Mouse (Mus musculus) hindbrain, embryonic 16.5 days (tissue): Measurements from ENCODE around the gene Arid5b. TPM values are rescaled to one million over a fixed set of nuclear protein-coding genes. Genes with fewer than 3 reads are reported as not detected.

Source experiments
- ATAC-seq: fragments of 200-750 bp; cut with Nextera tagmentation; 2 replicates; pipeline ENCODE4 v1.8.0; 2017; ENCODE audit warnings: moderate TSS enrichment, moderate library complexity
- H3K27ac ChIP-seq: fragments of 300-500 bp; sonication (generic); 2 replicates; pipeline ENCODE4 v1.5.1; 2014; ENCODE audit warnings: low read depth, mild to moderate bottlenecking, control low read depth, low read length, moderate library complexity
- H3K27me3 ChIP-seq: fragments of 300-500 bp; sonication (generic); replicated peaks from 2 replicates; pipeline ENCODE4 v1.6.1; 2014; ENCODE audit warnings: low read length; ENCODE audit not compliant: control insufficient read depth, insufficient read depth
- H3K36me3 ChIP-seq: fragments of 300-500 bp; sonication (generic); 2 replicates; pipeline ENCODE4 v1.6.1; 2014; ENCODE audit warnings: mild to moderate bottlenecking, low read length, moderate library complexity, mixed read lengths; ENCODE audit not compliant: control insufficient read depth, insufficient read depth
- H3K4me1 ChIP-seq: fragments of 300-500 bp; sonication (generic); 2 replicates; pipeline ENCODE4 v1.6.1; 2014; ENCODE audit warnings: low read depth, low read length; ENCODE audit not compliant: control insufficient read depth, insufficient read depth
- H3K4me2 ChIP-seq: fragments of 300-500 bp; sonication (generic); 2 replicates; pipeline ENCODE4 v1.6.1; 2014; ENCODE audit warnings: mild to moderate bottlenecking, low read length, control low read depth, moderate library complexity
- H3K4me3 ChIP-seq: fragments of 300-500 bp; sonication (generic); 2 replicates; pipeline ENCODE4 v1.5.1; 2014; ENCODE audit warnings: mild to moderate bottlenecking, low read length, control low read depth, moderate library complexity
- H3K9ac ChIP-seq: fragments of 300-500 bp; sonication (generic); 2 replicates; pipeline ENCODE4 v1.6.1; 2014; ENCODE audit warnings: low read depth, mild to moderate bottlenecking, control low read depth, low read length, moderate library complexity
- H3K9me3 ChIP-seq: fragments of 300-500 bp; sonication (generic); 2 replicates; pipeline ENCODE4 v1.6.1; 2014; ENCODE audit warnings: mild to moderate bottlenecking, low read length, moderate library complexity; ENCODE audit not compliant: control insufficient read depth
- WGBS: fragments of 180-500 bp; shearing (Covaris S2); extraction: QIAGEN DNeasy Blood & Tissue Kit; methylation state at CpG from one replicate; pipeline ENCODE4 v1.1.7; 2014; 5-methylcytosine and 5-hydroxymethylcytosine counted together
- polyA plus RNA-seq: library from polyadenylated mRNA; unstranded; fragments of >200 nt; fragmentation: Nextera tagmentation; extraction: Ambion mirVana; gene quantifications from 2 replicates; pipeline ENCODE4 v1.2.1, GENCODE M21; 2015

The Arid5b gene
- polyA plus RNA-seq, 1 experiment from 2014 or later, result 16.6 TPM

- 91% methylated on average over 5 of the region's 5 CpGs for WGBS
- Histone ChIP-seq H3K27me3 (no peaks in the 10 kb centered on the region), H3K9ac (no peak overlapping the region), H3K4me3 (no peak overlapping the region), H3K4me1 (no peaks in the 10 kb centered on the region), H3K27ac (no peak overlapping the region), H3K36me3 (no peaks in the 10 kb centered on the region), H3K9me3 (no peaks in the 10 kb centered on the region), H3K4me2 (no peak overlapping the region)
- ATAC-seq, result no peak
Measured at GRCm38 (mm10) chr10:68179741-68180140, 98.8 kb downstream of the Arid5b start.

DNA sequence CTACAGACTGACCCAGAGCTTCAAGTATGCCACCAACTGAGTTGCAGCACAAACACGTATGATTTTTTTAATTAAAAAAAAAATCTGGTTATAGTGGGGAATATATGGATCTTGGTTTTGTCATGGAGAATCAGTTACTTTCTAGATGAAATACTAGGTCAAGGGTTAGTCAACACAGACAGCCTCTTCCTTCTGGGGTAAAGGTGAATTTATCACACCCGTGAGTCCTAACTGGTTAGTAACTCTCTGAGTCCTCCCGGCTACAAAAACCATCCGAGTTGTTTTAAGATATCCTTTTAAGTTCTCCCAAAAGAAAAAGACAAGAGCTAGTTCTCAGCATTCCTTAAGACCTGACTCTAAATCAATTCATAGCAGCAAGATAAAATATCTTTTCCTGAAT, 99.2 kb downstream of the Arid5b start:
- Histone ChIP-seq H3K36me3 (no peaks in the 10 kb centered on the region), H3K27ac (no peak overlapping the region), H3K27me3 (no peaks in the 10 kb centered on the region), H3K4me1 (no peaks in the 10 kb centered on the region), H3K4me3 (no peak overlapping the region), H3K9ac (no peak overlapping the region), H3K4me2 (no peak overlapping the region), H3K9me3 (no peaks in the 10 kb centered on the region)
- WGBS, result 84% methylated on average over 4 of the region's 4 CpGs
- ATAC-seq, result no peak

DNA sequence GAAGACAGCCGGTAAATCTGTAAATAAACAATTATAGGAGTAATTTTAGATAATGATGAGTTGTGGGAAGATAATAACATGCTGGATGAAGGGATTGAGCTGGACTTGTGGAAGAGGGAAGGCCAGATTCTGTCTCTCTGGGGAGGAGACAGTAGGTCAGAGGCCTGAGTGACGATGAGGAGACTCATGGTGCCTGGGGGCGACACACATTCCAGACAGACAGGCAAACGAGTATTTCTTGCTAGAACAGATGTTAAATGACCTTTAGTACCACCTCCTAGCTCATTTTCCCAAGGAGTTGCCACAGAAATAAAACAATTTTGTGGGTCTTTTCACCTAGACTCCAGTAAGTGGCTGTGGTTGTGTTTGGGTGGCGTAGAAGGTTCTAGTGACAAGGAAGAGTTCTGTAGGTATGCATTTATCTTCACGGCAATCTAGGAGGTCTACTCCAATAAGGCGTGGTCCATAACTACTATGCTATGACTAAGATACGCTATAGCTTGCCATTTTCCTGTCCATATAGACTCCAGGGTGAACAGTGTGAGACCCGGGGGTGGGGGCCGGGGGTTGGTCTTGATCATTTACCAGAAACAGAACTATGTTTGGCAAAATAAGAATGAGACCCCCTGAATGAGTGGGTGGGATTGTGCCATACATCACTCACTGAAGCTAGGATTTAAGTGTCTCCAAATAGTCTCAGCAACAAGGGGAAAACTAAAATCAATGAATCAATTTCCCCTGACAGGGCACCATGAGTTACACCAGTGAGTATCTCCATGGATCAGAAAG, 100.6 kb downstream of the Arid5b start:
- Histone ChIP-seq H3K36me3 (no peaks in the 10 kb centered on the region), H3K9me3 (no peaks in the 10 kb centered on the region), H3K4me1 (no peaks in the 10 kb centered on the region), H3K9ac (no peak overlapping the region), H3K27ac (no peak overlapping the region), H3K4me3 (no peak overlapping the region), H3K27me3 (no peaks in the 10 kb centered on the region), H3K4me2 (no peak overlapping the region)
- 81% methylated on average over 10 of the region's 10 CpGs for WGBS
- no peak for ATAC-seq

- WGBS, result 95% methylated on average over 5 of the region's 5 CpGs
- ATAC-seq, result no peak
- Histone ChIP-seq H3K27me3 (no peaks in the 10 kb centered on the region), H3K4me2 (no peak overlapping the region), H3K9me3 (no peaks in the 10 kb centered on the region), H3K4me1 (no peaks in the 10 kb centered on the region), H3K4me3 (no peak overlapping the region), H3K9ac (no peak overlapping the region), H3K27ac (no peak overlapping the region), H3K36me3 (no peaks in the 10 kb centered on the region)
Measured at GRCm38 (mm10) chr10:68175811-68176210, 102.7 kb downstream of the Arid5b start.

DNA sequence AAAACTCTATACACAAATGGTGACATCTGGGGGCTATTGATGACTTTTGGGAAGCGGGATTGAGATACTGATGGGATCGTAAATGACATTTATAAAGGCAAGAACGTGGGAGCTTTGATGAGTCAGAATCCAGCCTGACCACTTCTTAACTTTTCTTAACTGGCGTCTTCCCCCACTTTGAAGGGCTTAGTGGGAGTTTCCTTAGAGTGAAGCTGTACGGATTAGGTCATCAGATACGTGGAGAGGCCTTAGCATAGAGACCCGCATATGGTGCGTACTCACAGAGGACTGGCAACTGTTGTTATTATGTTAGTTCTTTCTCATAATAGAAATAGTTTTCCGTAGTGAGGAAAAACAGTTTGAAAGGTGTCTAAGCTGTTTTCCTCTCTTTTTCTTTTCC, 104.9 kb downstream of the Arid5b start:
- ATAC-seq, result no peak
- Histone ChIP-seq H3K4me2 (no peak overlapping the region), H3K4me3 (no peak overlapping the region), H3K9ac (no peak overlapping the region), H3K27ac (no peak overlapping the region), H3K36me3 (no peaks in the 10 kb centered on the region), H3K27me3 (no peaks in the 10 kb centered on the region), H3K4me1 (no peaks in the 10 kb centered on the region), H3K9me3 (no peaks in the 10 kb centered on the region)
- 91% methylated on average over 9 of the region's 9 CpGs for WGBS

- Histone ChIP-seq H3K4me3 (no peak overlapping the region), H3K36me3 (no peaks in the 10 kb centered on the region), H3K9ac (no peak overlapping the region), H3K4me1 (no peaks in the 10 kb centered on the region), H3K27ac (no peak overlapping the region), H3K9me3 (no peaks in the 10 kb centered on the region), H3K4me2 (no peak overlapping the region), H3K27me3 (no peaks in the 10 kb centered on the region)
- WGBS, result 97% methylated on average over 4 of the region's 4 CpGs
- no peak for ATAC-seq
Measured at GRCm38 (mm10) chr10:68172906-68173305, 105.6 kb downstream of the Arid5b start.

DNA sequence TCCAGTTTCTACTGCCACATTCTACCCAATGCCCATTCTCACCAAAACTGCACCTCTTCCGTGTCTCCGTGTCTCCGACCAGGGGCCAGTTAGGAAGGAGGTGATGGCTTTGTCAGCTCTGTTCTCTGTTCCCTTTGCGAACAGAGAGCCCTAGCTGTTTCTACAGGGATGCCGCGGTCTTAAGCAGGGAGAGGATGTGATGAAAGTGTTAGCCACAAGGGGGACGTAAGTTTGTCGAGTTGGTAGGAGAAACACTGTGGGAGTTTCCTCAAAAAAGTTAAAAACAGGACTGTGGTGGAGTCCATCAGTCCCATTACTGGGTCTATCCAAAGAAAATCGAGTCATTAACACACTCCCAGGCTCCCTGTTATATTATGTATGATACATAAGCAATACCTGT, 106.6 kb downstream of the Arid5b start:
- WGBS, result 55% methylated on average over 9 of the region's 9 CpGs
- Histone ChIP-seq H3K9me3 (no peaks in the 10 kb centered on the region), H3K36me3 (no peaks in the 10 kb centered on the region), H3K9ac (no peak overlapping the region), H3K4me2 (no peak overlapping the region), H3K4me1 (0 out of 2 replicates have a peak, but pooled peaks cover 2% of the 10 kb centered on the region), H3K27me3 (no peaks in the 10 kb centered on the region), H3K4me3 (no peak overlapping the region), H3K27ac (no peak overlapping the region)
- ATAC-seq, result no peak

- WGBS, result 81% methylated on average over 6 of the region's 6 CpGs
- ATAC-seq, result no peak
- Histone ChIP-seq H3K9me3 (no peaks in the 10 kb centered on the region), H3K4me2 (no peak overlapping the region), H3K27ac (no peak overlapping the region), H3K4me1 (peaks cover 12% of the 10 kb centered on the region), H3K27me3 (no peaks in the 10 kb centered on the region), H3K4me3 (no peak overlapping the region), H3K36me3 (no peaks in the 10 kb centered on the region), H3K9ac (no peak overlapping the region)
Measured at GRCm38 (mm10) chr10:68168613-68169012, 109.9 kb downstream of the Arid5b start.

DNA sequence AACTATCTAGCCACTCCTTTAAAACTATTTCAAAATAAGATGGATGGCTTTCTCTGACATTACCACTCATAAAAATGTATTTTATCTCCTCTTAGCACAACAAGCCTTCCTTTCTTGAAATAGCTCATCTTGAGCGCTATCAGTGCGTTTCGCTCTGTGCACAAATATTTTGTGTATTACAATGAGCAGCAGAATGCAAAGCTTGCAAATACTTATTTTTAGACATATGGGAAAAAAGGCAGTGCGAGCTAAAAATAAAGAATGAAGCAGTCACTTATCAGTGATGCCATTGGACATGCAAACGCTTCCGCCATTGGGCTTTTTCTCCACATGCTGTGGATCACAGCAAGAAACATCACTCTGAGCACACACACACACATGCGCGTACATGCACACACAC, 110.4 kb downstream of the Arid5b start:
- ATAC-seq, result no peak

More for the DNA sequence above, 110.4 kb downstream of the Arid5b start:
- Histone ChIP-seq H3K9me3 (no peaks in the 10 kb centered on the region), H3K4me2 (no peak overlapping the region), H3K4me1 (peaks cover 12% of the 10 kb centered on the region), H3K9ac (no peak overlapping the region), H3K4me3 (no peak overlapping the region), H3K36me3 (no peaks in the 10 kb centered on the region), H3K27me3 (no peaks in the 10 kb centered on the region), H3K27ac (no peak overlapping the region)
- WGBS, result 87% methylated on average over 8 of the region's 8 CpGs
